Mouse (Mus musculus): ENCODE results near the gene Ppil4. TPM values are rescaled to one million over a fixed set of nuclear protein-coding genes. Genes with fewer than 3 reads are reported as not detected.
A peak's percentile ranks its signal among the peaks of the same experiment; 100 is the strongest.

Gene Ppil4
- total and polyA plus RNA-seq, 3 experiments, result 30.5 to 86.3 (median 34.7) TPM

GRCm38 (mm10) chr10:7819603-7820002 lies 26.9 kb downstream of the Ppil4 start:
- Histone ChIP-seq H3K27me3 (ENCODE audit: control insufficient read depth in 1 of 2, insufficient read depth in 2 of 2, low read length in 2 of 2) (no peaks in the 10 kb centered on the region), H3K36me3 (ENCODE audit: control insufficient read depth in 1 of 2, insufficient read depth in 2 of 2, low read length in 2 of 2) (peaks cover 2 to 12% of the 10 kb centered on the region in 2 experiments; a peak in 3 of 4 replicates), H3K27ac (ENCODE audit: control insufficient read depth, low read depth, low read length) (no peak overlapping the region), H3K9ac (ENCODE audit: control insufficient read depth, low read depth, low read length, poor library complexity, severe bottlenecking) (no peak overlapping the region), H3K4me3 (ENCODE audit: control insufficient read depth in 1 of 2, insufficient read depth in 1 of 2, low read depth in 2 of 2, low read length in 2 of 2) (no peak overlapping the region), H3K4me1 (ENCODE audit: control insufficient read depth in 1 of 2, insufficient read depth in 2 of 2, low read length in 2 of 2) (no peaks in the 10 kb centered on the region; a peak in 1 of 4 replicates), H3K79me2 (ENCODE audit: control insufficient read depth, insufficient read depth, low read length, poor library complexity) (no peaks in the 10 kb centered on the region), H3K9me3 (replicated peaks; ENCODE audit: insufficient read depth, low read length) (no peaks in the 10 kb centered on the region)
- TF ChIP-seq UBTF (IDR thresholded peaks at IDR 0.05; ENCODE audit: borderline replicate concordance, insufficient read depth, low read depth, low read length) (no peak), EP300 (IDR thresholded peaks at IDR 0.05; ENCODE audit: low read depth in 1 of 2, low read length in 2 of 2) (no peak), ZKSCAN1 (IDR thresholded peaks at IDR 0.05; ENCODE audit: low read depth, low read length) (no peak), SMC3 (IDR thresholded peaks at IDR 0.05; ENCODE audit: low read depth, low read length) (no peak), MEF2A (IDR thresholded peaks at IDR 0.05; ENCODE audit: extremely low read depth, insufficient replicate concordance, low read depth, low read length, poor library complexity, severe bottlenecking) (no peak), E2F4 (IDR thresholded peaks at IDR 0.05; ENCODE audit: borderline replicate concordance, low read depth, low read length) (no peak), BHLHE40 (IDR thresholded peaks at IDR 0.05; ENCODE audit: borderline replicate concordance, low read depth, low read length) (no peak), JUND (IDR thresholded peaks at IDR 0.05; ENCODE audit: low read depth, low read length) (no peak)
- no peak for DNase-seq (ENCODE audit: low read depth, low spot score)

- H3K79me2 ChIP-seq (ENCODE audit: control insufficient read depth, insufficient read depth, low read length, poor library complexity), result no peaks in the 10 kb centered on the region
- H3K36me3 ChIP-seq (ENCODE audit: control insufficient read depth in 1 of 2, insufficient read depth in 2 of 2, low read length in 2 of 2), result peaks cover 2 to 12% of the 10 kb centered on the region in 2 experiments; a peak in 3 of 4 replicates
- no peaks in the 10 kb centered on the region; a peak in 1 of 4 replicates for H3K4me1 ChIP-seq (ENCODE audit: control insufficient read depth in 1 of 2, insufficient read depth in 2 of 2, low read length in 2 of 2)
- TF ChIP-seq ETS1 (IDR thresholded peaks at IDR 0.05; ENCODE audit: low read depth, low read length) (no peak), TBP (IDR thresholded peaks at IDR 0.05; ENCODE audit: low read depth, low read length) (peak; percentile 84)
- H3K4me3 ChIP-seq (ENCODE audit: control insufficient read depth in 1 of 2, insufficient read depth in 1 of 2, low read depth in 2 of 2, low read length in 2 of 2), result no peak overlapping the region
- no peaks in the 10 kb centered on the region for H3K27me3 ChIP-seq (ENCODE audit: control insufficient read depth in 1 of 2, insufficient read depth in 2 of 2, low read length in 2 of 2)
- H3K27ac ChIP-seq (ENCODE audit: control insufficient read depth, low read depth, low read length), result no peak overlapping the region
- H3K9me3 ChIP-seq (replicated peaks; ENCODE audit: insufficient read depth, low read length), result no peaks in the 10 kb centered on the region
- peak; percentile 63 for DNase-seq (ENCODE audit: low read depth, low spot score)
- no peak overlapping the region for H3K9ac ChIP-seq (ENCODE audit: control insufficient read depth, low read depth, low read length, poor library complexity, severe bottlenecking)
Measured at GRCm38 (mm10) chr10:7820171-7820570, 27.5 kb downstream of the Ppil4 start.

- H3K79me2 ChIP-seq (ENCODE audit: control insufficient read depth, insufficient read depth, low read length, poor library complexity), result no peaks in the 10 kb centered on the region
- no peak for DNase-seq (ENCODE audit: low read depth, low spot score)
- TF ChIP-seq HCFC1 (IDR thresholded peaks at IDR 0.05; ENCODE audit: low read depth, low read length) (no peak), POLR2AphosphoS2 (IDR thresholded peaks at IDR 0.05; ENCODE audit: low read length) (no peak), TCF12 (IDR thresholded peaks at IDR 0.05; ENCODE audit: low read depth, low read length) (no peak), BHLHE40 (IDR thresholded peaks at IDR 0.05; ENCODE audit: borderline replicate concordance, low read depth, low read length) (no peak), NRF1 (IDR thresholded peaks at IDR 0.05; ENCODE audit: insufficient read depth, low read depth, low read length, poor library complexity, severe bottlenecking) (no peak), RAD21 (IDR thresholded peaks at IDR 0.05; ENCODE audit: low read depth, low read length) (no peak), MAFK (IDR thresholded peaks at IDR 0.05; ENCODE audit: borderline replicate concordance, low read depth, low read length) (no peak), ZNF384 (IDR thresholded peaks at IDR 0.05; ENCODE audit: low read depth, low read length) (no peak), MAX (IDR thresholded peaks at IDR 0.05; ENCODE audit: low read length) (no peak), MYB (IDR thresholded peaks at IDR 0.05; ENCODE audit: low read depth, low read length) (no peak), ETS1 (IDR thresholded peaks at IDR 0.05; ENCODE audit: low read depth, low read length) (no peak), CTCF (IDR thresholded peaks at IDR 0.05 in 2 of 3, conservative IDR thresholded peaks at IDR 0.05 in 1 of 3; ENCODE audit: control insufficient read depth in 1 of 3, insufficient read depth in 1 of 3, low read depth in 2 of 3, low read length in 3 of 3, poor library complexity in 1 of 3, severe bottlenecking in 1 of 3) (no peak), TAL1 (IDR thresholded peaks at IDR 0.05; ENCODE audit: low read length) (no peak), JUND (IDR thresholded peaks at IDR 0.05; ENCODE audit: low read depth, low read length) (no peak)
- H3K9me3 ChIP-seq (replicated peaks; ENCODE audit: insufficient read depth, low read length), result no peaks in the 10 kb centered on the region
- H3K4me1 ChIP-seq (ENCODE audit: control insufficient read depth in 1 of 2, insufficient read depth in 2 of 2, low read length in 2 of 2), result no peaks in the 10 kb centered on the region; a peak in 1 of 4 replicates
- no peak overlapping the region for H3K27ac ChIP-seq (ENCODE audit: control insufficient read depth, low read depth, low read length)
- no peaks in the 10 kb centered on the region for H3K27me3 ChIP-seq (ENCODE audit: control insufficient read depth in 1 of 2, insufficient read depth in 2 of 2, low read length in 2 of 2)
- H3K36me3 ChIP-seq (ENCODE audit: control insufficient read depth in 1 of 2, insufficient read depth in 2 of 2, low read length in 2 of 2), result peaks cover 2 to 6% of the 10 kb centered on the region in 2 experiments; a peak in 3 of 4 replicates
- H3K9ac ChIP-seq (ENCODE audit: control insufficient read depth, low read depth, low read length, poor library complexity, severe bottlenecking), result no peak overlapping the region
- no peak overlapping the region for H3K4me3 ChIP-seq (ENCODE audit: control insufficient read depth in 1 of 2, insufficient read depth in 1 of 2, low read depth in 2 of 2, low read length in 2 of 2)
Measured at GRCm38 (mm10) chr10:7821981-7822380, 29.3 kb downstream of the Ppil4 start.
